Mouse (Mus musculus) forelimb bud, embryonic 11.5 days (tissue): ENCODE measurements around the gene Nt5c2.
A peak's percentile ranks its signal among the peaks of the same experiment; 100 is the strongest.

Source experiments
- DNase-seq: peaks from one replicate; pipeline ENCODE4 v3.0.0-alpha.2; 2012; ENCODE audit warnings: low read depth, low spot score

Nt5c2 gene

GRCm38 (mm10) chr19:46887811-46888527, 127.0 kb downstream of the Nt5c2 start:
- no peak for DNase-seq

- no peak for DNase-seq
Observed at GRCm38 (mm10) chr19:46886826-46887225, 128.1 kb downstream of the Nt5c2 start.

DNA sequence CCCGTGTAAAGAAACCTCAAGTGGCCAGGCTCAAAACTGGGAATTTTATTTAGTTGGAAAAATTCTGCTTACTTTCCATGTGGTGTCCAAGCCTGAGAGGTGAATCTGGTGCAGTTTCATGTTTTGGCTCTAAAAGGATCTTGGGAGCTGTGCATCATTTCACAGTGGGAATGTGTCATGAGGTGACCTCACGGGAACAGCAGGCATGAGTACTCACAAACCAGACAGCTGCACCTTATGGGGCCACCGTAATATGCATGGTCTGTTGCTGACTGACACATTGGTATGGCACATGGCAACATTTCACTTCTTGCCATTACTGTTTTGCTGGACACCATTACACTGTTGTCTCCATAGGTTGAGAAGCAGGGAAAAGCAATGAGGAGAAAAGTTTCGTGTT, 129.6 kb downstream of the Nt5c2 start:
- DNase-seq, result no peak

DNA sequence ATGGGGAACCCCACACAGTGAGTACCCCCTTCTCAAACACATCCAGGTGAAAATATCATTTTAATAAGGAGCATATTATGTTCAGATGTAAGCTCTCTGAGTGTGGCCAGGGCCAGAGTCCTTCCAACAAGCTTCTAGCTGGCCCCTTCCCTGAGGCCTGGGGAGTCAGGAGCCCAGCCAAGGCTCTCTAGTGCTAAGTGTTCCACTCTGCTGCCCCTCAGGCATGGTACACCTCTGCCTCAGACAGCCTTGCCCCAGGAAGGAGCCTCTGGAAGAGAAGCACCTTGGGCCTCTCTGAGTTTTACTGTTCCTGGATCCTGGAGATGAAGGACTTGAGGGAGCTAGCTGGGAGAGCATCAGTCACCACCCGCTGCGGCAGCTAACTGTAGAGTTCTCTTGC, 135.1 kb downstream of the Nt5c2 start:
- no peak for DNase-seq

DNA sequence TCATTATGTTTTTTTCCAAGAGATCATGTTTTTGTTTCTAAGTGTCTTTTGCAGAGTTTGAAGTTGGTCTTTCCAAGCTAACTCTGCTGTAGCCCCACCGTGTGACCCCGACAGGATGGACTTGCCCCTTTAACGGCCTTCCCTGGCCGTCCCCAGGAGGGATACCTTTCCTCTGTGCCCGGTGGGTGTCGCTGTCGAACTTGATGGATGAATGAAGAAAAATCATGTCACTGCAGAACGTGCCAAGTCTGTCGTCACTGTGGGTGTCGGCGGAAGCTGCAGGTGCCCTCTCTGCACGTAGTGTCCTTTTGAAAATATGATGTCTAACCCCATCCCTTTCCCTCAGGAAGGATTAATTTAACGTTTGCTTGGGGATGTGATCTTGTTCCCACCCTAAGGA, 136.6 kb downstream of the Nt5c2 start:
- no peak for DNase-seq

GRCm38 (mm10) chr19:46877886-46878285, 137.1 kb downstream of the Nt5c2 start:
- DNase-seq, result no peak

DNA sequence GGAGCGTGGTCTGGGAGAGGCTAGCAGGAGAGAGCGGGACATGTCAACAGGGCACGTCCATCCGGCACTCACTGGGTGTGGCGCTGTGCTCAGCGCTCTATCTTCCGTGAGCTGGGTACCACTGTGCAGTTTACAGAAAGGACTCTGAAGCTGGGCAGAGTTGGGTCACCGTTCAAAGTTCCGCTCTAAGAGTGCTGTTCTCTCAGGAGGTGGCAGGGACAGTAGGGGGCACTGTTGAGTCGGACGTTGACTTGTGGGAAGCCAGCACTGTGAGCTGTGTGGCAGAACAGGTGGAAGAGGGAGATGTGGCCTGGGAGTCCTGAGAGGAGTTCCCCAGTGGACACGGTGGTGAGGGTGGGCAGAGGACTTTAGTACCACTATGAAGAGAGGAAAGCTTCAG, 139.2 kb downstream of the Nt5c2 start:
- DNase-seq, result peak; percentile 72

DNA sequence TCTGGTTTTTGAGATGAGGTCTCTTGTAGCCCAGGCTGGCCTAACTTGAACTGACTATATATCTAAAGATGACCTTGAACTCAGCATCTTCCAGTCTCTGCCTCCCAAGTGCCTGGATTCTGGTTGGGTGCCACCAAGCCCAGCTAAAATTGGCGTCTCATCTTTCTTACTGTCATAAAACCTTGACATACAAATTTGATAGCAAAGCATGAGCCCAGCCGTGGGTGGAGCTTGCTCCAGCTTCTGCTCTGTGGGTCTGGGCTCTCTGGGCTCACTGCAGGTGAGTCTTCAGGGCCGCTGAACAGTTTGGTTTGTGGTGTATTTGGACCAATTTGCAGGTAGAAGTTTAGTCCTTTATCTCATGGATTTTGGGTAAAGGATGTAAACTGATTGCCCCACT, 141.0 kb downstream of the Nt5c2 start:
- no peak for DNase-seq

- DNase-seq, result no peak
Observed at GRCm38 (mm10) chr19:46871651-46872050, 143.3 kb downstream of the Nt5c2 start.

DNA sequence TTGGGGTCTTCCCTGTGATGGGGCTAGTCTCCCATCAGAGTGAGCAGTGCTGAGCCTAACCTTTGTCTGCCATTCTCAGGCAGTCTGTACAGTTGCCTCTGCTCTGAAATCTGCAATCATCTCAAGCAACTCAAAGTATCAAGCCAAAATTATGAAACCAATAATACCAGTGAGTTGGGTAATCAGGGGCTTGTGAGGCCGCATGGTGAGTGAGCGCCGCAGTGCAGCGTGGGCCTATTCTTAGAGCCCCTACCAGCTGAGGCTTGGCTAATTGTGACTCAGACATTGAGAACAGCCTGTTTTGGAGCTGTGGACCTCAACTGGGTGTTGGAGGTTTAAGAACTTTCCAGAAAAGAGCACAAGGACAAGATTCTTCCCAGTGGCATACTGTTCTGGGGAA, 143.9 kb downstream of the Nt5c2 start:
- DNase-seq, result no peak

- DNase-seq, result peak; percentile 83
Observed at GRCm38 (mm10) chr19:46869526-46869925, 145.4 kb downstream of the Nt5c2 start.

GRCm38 (mm10) chr19:46869049-46869448, 145.9 kb downstream of the Nt5c2 start:
- DNase-seq, result no peak

- no peak for DNase-seq
Observed at GRCm38 (mm10) chr19:46865381-46865780, 149.6 kb downstream of the Nt5c2 start.

DNA sequence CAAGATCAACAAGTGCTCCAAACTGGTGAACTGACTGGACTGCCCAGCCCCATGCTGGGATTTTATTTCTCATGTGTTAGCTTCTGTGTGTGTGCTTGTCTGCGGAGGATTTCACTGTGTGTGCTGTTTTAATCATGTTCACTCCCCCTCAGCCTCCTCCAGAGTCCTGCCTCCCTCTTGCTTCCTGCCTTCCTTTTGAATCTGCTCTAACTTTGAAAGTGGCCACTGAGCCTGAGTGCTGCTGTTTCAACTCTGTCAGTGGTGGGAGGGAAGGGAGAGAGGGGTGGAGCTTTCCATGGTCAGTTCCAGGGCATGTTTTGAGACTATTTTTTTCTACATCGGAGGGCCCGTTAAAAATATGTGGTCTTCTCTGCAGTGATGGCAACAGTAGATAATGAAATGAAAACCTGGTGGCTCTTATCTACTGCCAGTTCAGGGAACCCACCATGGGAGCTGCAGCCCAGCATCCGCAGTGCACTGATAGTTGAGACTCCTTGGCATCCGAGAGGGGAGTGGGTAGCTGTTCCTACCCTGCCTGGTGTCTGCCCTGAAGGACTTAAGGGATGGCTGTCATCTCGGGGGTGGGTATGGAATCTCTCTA, 150.1 kb downstream of the Nt5c2 start:
- DNase-seq, result no peak

DNA sequence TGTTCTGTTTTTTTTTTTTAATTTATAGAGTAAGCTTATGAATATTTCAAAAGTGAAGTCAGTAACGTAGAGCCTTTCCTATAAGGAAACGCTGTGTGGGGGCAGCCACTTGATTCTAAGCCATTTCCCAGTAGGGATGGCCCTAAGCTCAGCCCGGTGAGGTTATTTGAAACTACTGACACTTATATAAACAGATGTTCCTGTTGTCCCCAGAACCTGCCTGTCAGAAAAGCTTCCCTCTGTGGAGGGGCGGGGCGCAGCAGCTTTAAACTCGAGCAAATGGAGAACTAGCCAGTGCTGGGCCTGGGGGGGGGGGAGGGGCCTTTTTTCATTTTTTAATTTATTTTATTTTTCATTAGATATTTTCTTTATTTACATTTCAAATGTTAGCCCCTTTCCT, 150.9 kb downstream of the Nt5c2 start:
- no peak for DNase-seq

GRCm38 (mm10) chr19:46863236-46863927, 151.6 kb downstream of the Nt5c2 start:
- DNase-seq, result no peak

DNA sequence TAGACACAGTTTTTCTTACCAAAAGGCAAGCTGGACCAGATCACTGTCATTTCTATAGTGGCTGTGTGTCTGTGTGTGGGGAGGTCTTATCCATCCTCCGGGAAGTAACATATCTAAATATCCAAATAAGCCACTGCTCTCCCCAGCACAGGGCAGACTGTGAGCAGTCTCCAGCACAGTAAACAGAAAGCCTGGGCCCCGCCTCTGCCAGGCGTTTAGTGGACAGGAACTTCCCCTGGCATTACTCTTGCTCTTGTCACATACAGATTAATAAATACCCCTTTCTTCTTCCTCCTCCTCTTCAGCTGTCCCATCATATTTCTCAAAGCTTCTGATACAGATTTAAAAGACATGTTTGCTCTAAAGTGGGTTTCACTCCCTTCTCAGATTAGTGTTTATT, 152.4 kb downstream of the Nt5c2 start:
- DNase-seq, result no peak

DNA sequence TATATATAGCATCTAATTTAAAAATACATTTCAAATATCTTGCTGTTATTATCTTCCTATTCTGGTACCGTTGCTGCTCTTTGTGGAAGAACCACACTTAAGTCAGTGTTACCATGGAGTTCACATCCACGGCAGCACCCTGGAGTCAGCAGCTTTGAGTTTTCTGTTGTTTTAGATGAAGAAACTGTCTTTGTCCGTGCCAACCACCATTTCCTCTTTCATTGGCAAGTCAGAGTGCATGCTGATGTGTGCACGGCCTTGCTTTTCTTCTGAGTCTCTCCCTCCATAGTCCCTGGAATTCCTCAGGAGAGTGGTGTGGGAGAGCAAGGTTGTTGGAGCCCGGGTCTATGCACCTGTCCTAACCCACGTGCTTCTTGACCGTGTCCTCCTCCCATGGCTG, 156.8 kb downstream of the Nt5c2 start:
- no peak for DNase-seq

- no peak for DNase-seq
Observed at GRCm38 (mm10) chr19:46857277-46857989, 157.5 kb downstream of the Nt5c2 start.

GRCm38 (mm10) chr19:46856780-46857179, 158.2 kb downstream of the Nt5c2 start:
- DNase-seq, result no peak

GRCm38 (mm10) chr19:46856232-46856631, 158.7 kb downstream of the Nt5c2 start:
- no peak for DNase-seq

- no peak for DNase-seq
Observed at GRCm38 (mm10) chr19:46849443-46849997, 165.4 kb downstream of the Nt5c2 start.
